Mouse (Mus musculus) heart, postnatal 25 days (tissue): ENCODE measurements around the gene Fcer1g. TPM values are rescaled to one million over a fixed set of nuclear protein-coding genes. Genes with fewer than 3 reads are reported as not detected.

Experiments
- DNase-seq: peaks from one replicate; pipeline ENCODE4 v3.0.0; 2022; ENCODE audit warnings: low spot score
- intact Hi-C: fragments of 180-260 bp; cut with DNase I; formaldehyde crosslinking; loops from one replicate; pipeline ENCODE4 v1.15.1; 2025
- total RNA-seq, 2 experiments: library from RNA; stranded (reverse); gene quantifications; 2 replicates each; pipeline ENCODE4 v1.2.3; 2021

Gene Fcer1g
- total RNA-seq = 10 to 100 TPM; 11.0 to 12.9 TPM

DNA sequence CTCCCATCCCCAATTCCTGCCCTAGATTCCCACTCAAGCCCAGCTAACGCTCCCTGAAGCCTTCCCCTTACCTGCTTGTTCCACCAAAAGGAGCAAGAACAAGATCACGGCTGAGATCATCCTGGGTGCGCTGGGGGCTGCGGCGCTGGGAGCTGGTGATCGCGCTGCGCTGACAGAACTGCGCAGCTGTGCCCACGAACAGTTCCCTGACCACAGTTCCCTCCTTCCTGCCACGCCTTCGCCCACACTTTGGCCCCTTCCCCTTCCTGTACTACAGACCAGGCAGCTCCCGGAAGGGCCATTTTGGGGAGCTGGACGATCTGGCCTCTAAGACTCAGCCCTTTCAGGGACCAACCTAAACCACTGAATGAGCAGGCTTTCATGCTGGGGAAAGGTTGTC lies at the start of gene Fcer1g:
Gene Fcer1g (minus strand): TSS at position 240 of the 400 bp plus-strand sequence.
- no peak for DNase-seq
- intact Hi-C loops = no loop called here

DNA sequence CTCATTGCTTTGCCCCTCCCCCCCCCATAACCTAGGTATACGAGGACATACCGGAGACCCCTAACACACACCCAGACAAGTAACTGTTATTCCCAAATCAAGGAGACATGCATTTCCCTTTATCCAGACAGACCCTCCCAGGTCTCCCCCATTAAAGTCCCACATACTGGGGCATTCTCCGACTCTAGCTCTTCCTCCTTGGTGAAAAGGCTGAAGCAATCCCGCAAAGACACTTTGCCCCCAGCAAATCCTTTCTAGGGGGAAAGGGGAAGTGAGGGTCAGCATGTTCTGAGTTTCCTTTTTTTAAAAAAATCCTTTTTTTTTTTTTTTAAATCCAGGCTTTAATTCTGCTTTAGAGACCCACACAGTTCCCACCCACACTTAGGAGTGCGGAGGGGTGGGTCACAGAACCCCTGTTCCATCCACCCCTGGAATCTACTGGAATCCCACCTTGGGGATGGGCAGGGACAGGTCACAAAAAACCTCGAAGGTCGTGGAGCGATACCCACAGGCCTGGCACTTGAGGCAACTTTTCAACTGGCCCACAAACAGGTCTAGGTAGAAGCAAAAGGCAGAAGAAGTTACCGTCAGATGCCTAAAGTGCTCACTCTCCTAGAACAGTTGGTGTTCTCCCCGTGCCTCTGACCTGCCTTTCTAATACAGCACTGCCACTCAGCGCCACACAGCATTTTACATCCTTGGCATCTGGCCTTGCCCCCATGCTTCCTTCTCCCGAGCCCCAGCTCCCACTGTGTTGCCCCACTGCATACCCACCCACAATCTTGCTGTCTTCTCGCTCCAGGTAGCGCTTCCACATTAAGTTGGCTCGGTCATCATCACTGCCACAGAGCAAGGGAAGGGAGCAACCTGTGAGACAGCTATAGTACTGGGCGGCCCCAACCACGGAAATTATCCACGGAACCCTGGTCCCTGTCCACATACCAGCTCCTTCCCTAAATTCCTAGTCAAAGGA lies 49.3 kb upstream of the Fcer1g start:
- intact Hi-C loops = no loop called here
- no peak for DNase-seq

DNA sequence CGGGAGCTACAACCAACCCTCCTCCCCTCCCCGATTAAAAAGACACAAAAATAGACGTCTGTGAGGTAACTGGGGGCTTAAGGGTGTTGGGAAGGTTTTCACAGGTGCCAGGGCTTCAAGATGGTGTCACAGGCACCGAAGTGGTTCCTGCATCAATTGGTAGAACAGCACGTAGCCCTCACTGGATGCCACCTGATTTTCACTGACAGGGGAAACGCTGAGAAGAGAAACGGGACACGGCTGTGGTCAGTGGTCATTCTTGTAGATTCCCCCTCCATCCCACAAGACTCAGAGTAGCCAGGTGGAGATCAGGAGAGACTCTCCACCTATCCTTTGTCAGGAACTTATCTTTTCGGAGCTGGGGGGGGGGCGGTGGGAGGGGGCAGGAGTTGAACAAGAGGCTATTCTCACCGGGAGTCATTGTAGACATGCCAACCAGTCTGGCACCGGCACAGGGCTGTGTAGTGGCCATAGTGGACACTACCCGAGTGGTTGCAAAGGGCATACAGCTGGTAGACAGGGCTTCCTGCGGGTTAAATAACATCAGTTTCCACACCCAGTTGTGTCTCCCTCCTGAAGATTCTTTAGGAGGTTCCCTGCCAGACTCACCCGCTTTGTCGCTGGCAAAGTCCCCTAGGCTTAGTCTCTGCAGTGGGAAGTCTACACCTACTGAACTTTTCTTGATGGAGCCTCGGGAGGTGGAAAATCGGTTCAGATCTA lies 48.1 kb upstream of the Fcer1g start:
- DNase-seq = no peak
- intact Hi-C loops = no loop called here

DNA sequence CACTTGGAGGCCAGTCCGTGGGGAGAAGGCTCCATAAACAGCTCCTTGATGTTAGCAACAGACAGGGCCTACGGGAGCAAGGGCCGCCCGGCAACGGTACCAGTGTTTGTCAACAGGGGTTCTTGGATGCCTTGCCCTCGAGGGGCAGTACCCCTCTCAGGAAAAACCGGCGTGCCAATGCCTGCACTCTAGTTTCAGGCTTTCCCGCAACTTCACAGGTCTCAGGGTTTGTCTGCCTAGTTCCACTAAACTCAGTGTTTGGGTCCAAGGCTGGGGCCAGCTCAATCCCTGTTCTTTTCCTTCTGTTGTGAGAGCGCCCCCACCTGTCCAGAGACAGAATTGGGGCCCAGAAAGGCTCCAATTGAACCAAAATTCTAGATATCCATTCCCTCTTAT lies 47.4 kb upstream of the Fcer1g start:
- intact Hi-C loops = loop anchor here (2.0 kb wide), 2 partner anchors 35 to 167 kb away; no protein-coding TSS in a partner anchor
- peak; percentile 63 for DNase-seq

DNA sequence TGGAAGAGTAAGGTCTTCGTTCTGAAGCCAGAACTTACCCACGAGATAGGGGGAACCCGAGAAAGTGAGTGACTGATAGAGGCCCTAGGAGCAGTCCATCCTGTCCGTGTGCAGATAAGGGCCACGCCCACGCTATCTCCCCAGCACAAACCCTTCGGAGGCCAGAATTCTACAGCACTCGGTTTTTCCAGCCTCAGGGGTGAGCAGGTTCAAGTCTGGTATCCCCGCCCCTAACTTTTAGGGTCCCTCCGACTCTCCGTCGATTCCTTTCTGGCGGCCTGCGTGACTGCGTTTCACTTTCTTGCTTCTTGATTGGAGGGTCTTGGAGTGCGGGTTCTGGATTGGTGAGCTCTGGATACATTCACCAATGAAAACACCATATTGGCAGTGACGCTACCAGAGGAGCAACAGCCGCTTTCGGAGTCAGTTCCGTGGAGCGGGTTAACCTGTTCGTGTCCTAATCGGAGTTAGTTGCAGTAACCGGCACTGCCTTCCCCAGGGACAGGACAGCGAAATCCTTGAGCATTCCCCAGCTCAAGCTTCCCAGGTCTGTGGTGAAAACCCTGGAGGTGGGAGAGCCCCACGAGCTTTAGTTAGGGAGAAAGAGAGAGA lies 46.9 kb upstream of the Fcer1g start, which contains the start of gene Ppox:
Gene Ppox (minus strand): TSS at position 271 of the 612 bp plus-strand sequence.
- DNase-seq = peak; percentile 89
- intact Hi-C loops = loop anchor here (2.0 kb wide), 2 partner anchors 34 to 166 kb away; no protein-coding TSS in a partner anchor

DNA sequence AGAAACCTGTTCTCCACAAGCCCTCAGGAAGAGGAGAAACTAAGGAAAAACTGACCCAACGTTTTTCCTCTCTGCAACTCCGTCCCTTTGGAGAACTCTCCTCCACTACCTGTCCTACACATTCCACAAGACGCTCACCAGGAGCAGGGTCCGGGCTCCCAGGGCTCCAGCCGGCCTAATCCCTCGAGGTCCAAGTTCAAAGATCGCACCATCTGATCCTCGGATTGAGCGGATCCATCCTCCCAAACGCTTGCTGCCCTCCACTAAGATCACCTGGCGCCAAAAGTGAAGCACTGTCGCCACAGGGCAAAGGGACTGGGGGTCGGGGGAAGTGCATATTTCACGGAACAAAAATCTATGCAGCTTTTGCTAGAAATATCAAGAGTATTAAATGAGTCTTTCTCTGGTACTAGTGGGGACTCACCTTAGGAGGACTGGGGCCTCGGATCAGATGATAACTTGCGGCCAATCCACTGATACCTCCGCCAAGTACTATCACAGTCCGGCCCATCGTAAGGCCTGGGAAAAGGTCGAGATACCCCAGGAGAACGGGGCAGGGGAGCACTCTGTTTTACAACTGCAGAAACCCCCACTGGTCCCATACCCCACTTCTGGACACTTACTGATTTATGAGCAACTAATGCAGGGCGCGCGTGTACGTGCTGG lies 46.2 kb upstream of the Fcer1g start:
- no peak for DNase-seq
- intact Hi-C loops = loop anchor here (2.0 kb wide), 2 partner anchors 34 to 166 kb away; no protein-coding TSS in a partner anchor

DNA sequence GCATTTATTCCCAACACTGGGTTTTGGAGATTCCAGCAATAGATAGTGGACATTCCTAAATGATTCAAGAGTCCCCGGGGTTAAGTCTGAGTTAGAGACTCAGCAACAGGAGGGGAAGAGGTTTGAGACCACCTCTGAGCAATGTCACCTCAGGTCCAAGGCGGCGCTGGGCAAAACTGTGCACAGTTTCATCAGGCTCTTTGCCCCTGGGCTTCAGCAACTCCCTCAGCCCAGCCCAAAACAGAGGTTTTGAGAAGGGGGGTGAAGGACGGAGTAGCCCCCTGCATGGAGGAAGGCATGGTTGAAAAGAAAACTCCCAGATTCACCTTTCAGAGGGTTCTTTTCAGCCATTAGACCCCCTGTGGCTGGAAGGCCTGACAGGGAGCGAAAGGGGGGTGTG lies 45.6 kb upstream of the Fcer1g start:
- intact Hi-C loops = loop anchor here (2.0 kb wide), 2 partner anchors 33 to 165 kb away; no protein-coding TSS in a partner anchor
- no peak for DNase-seq

DNA sequence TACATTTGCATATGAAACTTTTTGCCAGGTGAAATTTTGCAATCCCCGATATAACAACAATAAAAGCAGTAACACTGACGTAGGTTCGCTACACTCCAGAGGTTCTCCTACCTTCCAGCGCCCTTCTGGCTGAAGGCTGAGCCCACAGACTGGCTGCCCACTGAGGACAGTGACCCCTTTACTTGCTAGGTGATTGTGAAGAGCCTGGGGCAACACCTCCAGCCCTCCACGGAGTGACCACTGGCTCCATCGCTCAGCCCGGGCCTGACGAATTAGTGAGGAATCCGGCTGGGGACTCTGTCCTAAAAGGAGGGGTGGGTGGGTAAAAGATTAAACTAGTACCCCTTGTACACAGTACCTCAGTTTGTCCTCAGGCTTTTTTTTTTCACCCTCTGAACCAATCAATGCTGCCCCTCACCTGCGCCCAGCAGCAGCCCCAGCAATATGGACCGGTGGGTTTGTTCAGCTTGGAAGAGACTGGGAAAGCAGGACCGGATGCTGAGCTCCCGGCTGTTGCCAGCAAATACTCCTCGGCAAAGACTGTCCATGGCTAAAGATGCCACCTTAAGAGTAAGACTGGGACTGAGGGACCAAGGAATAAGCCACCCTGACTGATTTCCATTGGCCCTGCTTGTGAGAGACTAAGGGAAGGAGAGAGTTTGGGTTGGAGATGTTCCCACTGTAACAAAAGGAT lies 45.0 kb upstream of the Fcer1g start:
- no peak for DNase-seq
- intact Hi-C loops = no loop called here

DNA sequence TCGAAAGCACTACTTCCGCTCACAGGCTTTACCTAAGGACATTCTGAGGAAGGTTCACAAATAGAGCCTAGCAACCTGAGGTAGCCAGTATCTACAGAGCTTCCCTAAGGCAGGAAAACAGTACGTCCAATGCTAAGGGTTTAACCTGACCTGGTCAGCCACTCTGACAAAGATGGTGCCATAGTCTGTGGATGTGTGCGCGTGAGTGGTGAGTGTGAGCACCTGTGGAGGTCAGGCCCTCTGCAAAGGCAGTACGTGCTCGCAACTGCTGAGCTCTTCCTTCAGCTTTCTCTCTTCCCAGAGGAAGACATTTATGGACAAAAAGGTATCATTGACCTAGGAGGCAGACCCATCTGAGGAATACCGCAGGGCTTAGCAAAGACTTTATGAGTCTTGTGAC lies 44.3 kb upstream of the Fcer1g start:
- intact Hi-C loops = no loop called here
- no peak for DNase-seq

DNA sequence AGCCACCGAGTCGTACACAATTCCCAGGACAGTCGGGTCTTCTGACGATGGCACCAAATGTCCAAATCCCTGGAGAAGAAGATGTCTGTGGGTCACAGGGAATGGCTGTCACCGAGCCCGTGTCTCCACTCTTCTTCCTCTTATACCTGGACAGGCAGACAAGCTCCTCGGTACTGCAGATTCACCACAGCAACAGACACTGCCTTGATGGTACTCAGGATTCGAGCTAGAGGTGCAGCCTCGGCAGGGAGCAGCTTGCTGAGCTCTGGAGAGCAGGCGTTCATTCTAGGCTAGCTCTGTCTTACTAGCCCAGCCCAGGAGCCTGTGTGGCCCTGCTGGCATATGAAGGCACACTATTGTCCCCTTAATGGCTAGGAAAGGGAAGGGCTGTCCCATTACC lies 43.6 kb upstream of the Fcer1g start:
- intact Hi-C loops = no loop called here
- DNase-seq = no peak

DNA sequence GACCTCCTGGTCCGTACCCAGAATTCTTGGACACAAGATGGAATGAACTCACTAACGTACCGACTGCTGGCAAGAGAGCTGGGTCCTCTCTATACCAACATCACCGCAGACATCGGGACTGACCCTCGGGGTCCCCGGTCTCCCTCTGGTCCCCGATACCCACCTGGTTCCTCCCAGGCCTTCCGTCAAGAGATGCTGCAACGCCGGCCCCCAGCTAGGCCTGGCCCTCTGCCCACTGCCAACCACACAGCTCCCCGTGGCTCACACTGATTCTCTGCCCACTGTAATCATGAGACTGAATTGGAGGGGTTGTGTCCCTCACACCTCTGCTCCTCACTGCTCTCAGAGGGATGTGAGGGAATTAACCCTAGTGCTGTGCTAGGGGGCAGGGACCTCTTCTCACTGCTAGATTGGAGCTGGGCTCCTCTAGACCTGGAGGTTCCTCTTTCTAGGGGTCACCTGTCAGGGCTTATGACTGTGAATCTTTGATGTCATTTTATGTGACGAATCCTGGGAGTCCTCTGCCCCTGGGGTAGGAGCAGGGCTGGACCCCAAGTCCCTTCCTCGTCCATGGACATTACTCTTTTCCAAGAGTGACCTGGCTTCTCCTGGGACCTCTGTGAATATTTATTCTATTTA lies 42.1 kb upstream of the Fcer1g start:
- DNase-seq = no peak
- intact Hi-C loops = no loop called here

DNA sequence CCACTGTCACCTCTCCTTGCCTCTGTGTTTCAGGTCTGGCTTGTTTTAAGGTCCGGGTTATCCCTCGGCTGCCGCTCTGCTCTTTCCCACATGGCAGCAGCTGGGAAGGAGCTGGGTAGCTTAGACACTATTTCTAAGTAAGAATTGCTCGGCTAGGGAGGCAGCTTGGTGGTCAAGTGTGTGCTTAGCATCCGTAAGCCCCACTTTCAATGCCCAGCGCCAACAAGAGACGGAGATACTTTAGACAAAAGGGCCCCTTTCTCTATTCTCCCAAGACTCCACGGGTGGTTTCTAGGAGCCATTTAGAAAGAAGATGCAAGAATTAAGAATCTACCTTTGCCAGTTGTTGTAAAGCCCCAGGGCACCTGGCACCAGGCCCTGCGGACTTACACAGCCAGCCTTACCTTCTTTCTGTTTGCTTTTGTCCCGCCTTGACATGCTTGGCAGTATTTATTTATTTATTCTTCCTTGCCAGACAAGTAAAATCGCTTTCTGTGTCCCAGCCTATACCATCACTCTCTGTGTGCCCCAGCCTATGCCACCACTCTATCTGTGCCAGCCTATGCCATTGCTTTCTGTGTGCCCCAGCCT lies 41.1 kb upstream of the Fcer1g start:
- intact Hi-C loops = no loop called here

DNA sequence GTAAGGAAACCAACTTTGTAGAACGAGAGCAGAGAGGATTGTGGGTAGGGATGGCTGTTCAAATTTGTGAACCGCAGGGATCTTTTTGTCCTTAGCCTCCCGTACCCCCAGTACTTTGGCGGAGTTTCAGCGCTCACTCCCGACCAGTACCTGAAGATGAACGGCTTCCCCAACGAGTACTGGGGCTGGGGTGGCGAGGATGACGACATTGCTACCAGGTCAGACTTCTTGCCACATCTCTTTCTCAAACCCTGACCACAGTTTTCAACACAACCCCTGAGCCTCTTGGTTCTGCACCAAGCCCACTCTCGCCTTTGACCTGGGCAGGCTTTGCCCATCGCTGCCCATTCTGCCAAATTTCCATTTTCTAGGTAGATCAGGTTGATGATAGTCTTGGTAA lies 40.0 kb upstream of the Fcer1g start:
- intact Hi-C loops = no loop called here
- DNase-seq = no peak

More for the DNA sequence above, 41.1 kb upstream of the Fcer1g start:
- no peak for DNase-seq

DNA sequence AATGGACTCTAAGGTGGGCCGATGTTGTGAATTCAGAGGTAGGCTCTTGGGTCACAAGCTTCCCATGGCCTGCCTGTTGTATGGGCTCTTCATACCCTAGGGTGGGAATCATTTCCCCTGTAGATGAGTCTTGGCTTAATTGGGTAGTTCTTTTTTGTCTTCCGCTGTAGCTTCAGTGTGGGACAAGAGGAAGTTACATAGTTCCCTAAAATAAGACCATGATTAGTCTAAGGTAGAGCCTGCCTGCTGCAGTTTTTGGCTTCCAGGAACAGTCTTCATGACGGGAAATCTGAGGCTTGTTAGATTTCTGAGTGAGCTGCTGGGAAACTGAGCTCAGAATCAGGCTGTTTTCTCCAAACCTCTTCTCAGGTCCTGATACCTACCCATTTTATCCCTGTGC lies 37.9 kb upstream of the Fcer1g start:
- intact Hi-C loops = no loop called here

DNA sequence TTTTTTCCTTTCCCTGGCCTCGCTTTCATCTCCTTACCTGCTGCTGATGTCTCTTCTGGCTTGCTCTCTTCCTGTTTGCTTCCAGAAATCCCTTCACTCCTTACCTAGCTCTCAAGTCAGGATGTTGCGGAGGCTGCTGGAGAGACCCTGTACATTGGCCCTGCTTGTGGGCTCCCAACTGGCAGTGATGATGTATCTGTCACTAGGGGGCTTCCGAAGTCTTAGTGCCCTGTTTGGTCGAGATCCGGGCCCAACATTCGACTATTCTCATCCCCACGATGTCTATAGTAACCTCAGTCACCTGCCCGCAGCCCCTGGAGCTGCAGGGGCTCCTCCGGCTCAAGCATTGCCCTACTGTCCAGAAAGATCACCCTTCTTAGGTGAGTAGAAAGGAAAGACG lies 37.5 kb upstream of the Fcer1g start:
- DNase-seq = no peak
- intact Hi-C loops = no loop called here

More for the DNA sequence above, 37.9 kb upstream of the Fcer1g start:
- DNase-seq = no peak

DNA sequence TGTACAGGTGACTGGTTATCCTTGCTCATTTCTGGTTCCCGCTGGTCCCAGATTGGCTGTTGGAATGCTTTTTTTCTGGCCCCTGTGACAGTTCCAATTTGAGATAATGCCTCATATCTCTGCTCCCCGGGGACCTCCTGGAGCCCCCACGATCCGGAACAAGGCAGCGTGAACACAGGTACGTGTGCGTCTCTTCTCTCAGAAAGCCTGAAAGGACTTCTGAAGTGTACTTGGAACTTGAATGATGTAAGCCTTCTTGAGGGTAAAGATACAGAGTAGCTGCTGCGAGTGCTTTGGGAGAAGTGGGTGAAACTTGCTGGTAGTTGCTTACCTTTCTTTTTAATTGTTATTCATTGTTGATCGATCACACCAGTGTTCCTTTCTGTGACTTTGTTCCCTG lies 37.0 kb upstream of the Fcer1g start:
- no peak for DNase-seq
- intact Hi-C loops = no loop called here

DNA sequence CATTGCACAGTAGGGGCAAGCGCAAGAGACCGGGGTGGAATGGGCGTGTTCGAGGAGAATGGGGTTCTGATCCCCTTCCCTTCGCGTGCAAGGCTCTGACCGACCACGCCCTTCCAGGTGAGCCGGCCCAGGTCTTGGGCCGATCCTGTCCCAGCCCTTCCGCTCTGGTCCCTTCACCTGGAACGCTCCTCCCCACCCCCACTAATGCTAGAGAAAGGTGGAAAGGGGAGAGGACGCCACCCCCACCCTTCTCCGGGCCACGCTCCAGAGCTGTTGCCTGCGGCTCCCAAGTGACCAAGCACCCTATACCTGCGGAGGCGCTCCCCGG lies 36.4 kb upstream of the Fcer1g start:
- DNase-seq = no peak
- intact Hi-C loops = no loop called here

DNA sequence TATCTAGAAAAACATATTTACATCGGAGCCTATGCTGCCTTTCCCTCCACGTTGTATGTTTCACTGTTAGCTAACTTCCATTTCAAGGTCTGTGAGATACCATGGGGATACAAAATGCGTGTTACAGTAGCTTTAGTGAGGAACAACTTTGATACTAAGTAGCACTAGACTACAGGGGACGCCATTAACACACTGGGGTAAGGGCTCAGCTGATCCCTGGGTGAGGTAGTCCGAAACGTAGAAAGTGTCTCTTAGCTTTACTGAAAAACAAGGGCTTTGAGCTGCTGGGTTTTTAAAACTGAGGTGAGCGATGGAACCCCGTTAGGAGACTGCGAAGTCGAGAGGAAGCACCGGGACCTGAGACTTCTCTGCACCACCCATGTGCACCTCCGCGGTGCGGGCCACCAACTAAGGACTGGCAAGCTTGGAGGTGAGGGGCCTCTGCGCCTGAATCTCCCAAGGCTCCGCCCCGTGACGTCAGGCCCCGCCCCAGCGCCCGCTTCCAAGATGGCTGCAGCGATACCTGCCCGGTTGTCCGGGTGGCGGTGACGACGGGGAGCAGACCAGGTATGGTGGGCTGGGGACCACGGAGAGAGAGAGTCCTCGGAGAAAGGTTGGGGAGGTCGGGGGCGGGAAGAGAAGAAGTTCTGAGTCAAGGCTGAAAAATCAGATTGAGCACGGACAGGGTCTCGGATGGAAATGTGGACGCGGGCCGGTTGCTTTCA lies 35.8 kb upstream of the Fcer1g start, which contains the start of gene B4galt3:
Gene B4galt3 (plus strand): TSS at position 481 of the 725 bp plus-strand sequence.
- peak; percentile 89 for DNase-seq
- intact Hi-C loops = no loop called here
